Mouse (Mus musculus): ENCODE data around the gene Arhgap15. TPM values are rescaled to one million over a fixed set of nuclear protein-coding genes. Genes with fewer than 3 reads are reported as not detected.
A peak's percentile ranks its signal among the peaks of the same experiment; 100 is the strongest.

Arhgap15 gene
- polyA plus RNA-seq, 1 experiment from 2014 or later = 0.86 TPM

DNA sequence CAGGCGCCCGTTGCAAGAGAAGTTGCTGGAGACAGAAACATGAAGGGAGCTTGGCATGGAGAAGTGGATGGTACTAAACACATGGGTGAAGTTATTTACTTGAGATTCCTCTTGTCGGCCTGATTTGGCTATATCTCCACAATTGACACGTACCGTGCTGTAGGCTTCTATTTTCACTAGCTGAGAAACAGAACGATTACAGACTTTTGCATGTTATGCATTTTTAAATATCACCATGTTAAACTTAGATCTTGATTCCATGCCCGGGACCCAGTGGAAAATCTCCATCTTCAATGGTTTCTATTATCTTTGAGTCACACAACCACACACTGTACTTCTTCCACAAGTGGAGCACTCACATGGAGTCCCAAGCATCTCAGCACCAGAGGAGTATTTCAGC lies 466.9 kb downstream of the Arhgap15 start:
- ATAC-seq (ENCODE audit: insufficient read depth) (no peak), DNase-seq (no peak)
- no peaks in the 10 kb centered on the region for H3K36me3 ChIP-seq (ENCODE audit: insufficient read depth)
- no peak for TF ChIP-seq CTCF (IDR thresholded peaks at IDR 0.05; ENCODE audit: low read depth)
- no peak overlapping the region for H3K27ac ChIP-seq (ENCODE audit: low read depth)
- H3K4me2 ChIP-seq = no peak overlapping the region
- H3K9me3 ChIP-seq (ENCODE audit: low read depth, low read length) = no peaks in the 10 kb centered on the region
- 91% methylated on average over 7 of the region's 7 CpGs for WGBS
- H3K27me3 ChIP-seq (ENCODE audit: insufficient read depth, low read length) = no peaks in the 10 kb centered on the region
- no peaks in the 10 kb centered on the region for H3K4me1 ChIP-seq (ENCODE audit: insufficient read depth)
- H3K4me3 ChIP-seq (ENCODE audit: low read depth, low read length) = no peak overlapping the region
- H3K9ac ChIP-seq = no peak overlapping the region

DNA sequence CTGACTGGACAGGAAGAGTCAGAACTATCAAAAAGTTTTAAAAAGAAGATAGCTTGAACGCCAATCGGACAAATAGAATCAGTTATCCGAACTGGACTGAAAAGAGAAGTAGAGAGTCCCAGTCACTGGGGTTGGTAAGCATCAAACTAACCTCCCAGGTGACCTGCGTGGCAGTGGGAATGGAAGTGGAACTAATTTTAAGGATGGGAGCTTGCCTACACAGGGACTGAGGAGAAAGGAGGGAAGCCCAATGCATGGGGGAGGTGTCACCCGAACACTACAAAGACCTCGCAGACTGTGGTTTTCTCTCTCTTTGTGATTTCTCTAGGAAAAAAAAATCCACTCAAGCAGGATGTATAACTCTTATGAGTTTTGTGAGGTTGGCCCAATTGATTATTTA lies 469.2 kb downstream of the Arhgap15 start:
- H3K36me3 ChIP-seq (ENCODE audit: insufficient read depth) = no peaks in the 10 kb centered on the region
- DNase-seq = no peak
- no peak overlapping the region for H3K4me2 ChIP-seq
- H3K4me3 ChIP-seq (ENCODE audit: low read depth, low read length) = no peak overlapping the region
- WGBS = 90% methylated on average over 6 of the region's 6 CpGs
- H3K4me1 ChIP-seq (ENCODE audit: insufficient read depth) = peaks cover 5% of the 10 kb centered on the region; the same call in 1 of the 2 replicates
- no peaks in the 10 kb centered on the region for H3K27me3 ChIP-seq (ENCODE audit: insufficient read depth, low read length)
- no peak for ATAC-seq (ENCODE audit: insufficient read depth)
- H3K27ac ChIP-seq (ENCODE audit: low read depth) = no peak overlapping the region
- no peak overlapping the region for H3K9ac ChIP-seq
- H3K9me3 ChIP-seq (ENCODE audit: low read depth, low read length) = no peaks in the 10 kb centered on the region
- no peak for TF ChIP-seq CTCF (IDR thresholded peaks at IDR 0.05; ENCODE audit: low read depth)

DNA sequence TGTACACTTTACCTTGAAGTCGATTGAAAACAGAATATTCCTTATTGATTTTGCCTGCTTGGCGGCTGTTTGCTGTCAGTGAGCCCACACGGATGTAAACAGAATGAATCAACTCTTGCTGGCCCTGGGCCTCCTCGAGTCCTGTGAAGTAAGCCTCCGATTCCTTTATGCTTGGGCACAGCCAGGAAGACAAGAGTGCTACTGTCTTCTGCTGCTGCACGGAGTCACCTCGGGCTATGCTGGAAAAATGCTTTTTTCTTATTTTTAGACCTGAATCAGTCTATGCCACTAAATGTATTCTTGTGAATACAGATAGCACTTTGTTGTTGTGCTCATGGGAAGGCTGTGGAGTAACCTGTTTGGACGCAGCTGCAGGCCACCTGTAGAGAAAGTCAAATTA lies 469.7 kb downstream of the Arhgap15 start:
- H3K4me1 ChIP-seq (ENCODE audit: insufficient read depth) = peaks cover 5% of the 10 kb centered on the region; the same call in 1 of the 2 replicates
- WGBS = 46% methylated on average over 8 of the region's 8 CpGs
- no peak for TF ChIP-seq CTCF (IDR thresholded peaks at IDR 0.05; ENCODE audit: low read depth)
- H3K27me3 ChIP-seq (ENCODE audit: insufficient read depth, low read length) = no peaks in the 10 kb centered on the region
- no peak overlapping the region for H3K4me3 ChIP-seq (ENCODE audit: low read depth, low read length)
- no peaks in the 10 kb centered on the region for H3K36me3 ChIP-seq (ENCODE audit: insufficient read depth)
- no peak overlapping the region for H3K27ac ChIP-seq (ENCODE audit: low read depth)
- no peak overlapping the region for H3K4me2 ChIP-seq
- no peaks in the 10 kb centered on the region for H3K9me3 ChIP-seq (ENCODE audit: low read depth, low read length)
- no peak overlapping the region for H3K9ac ChIP-seq
- no peak for DNase-seq
- ATAC-seq (ENCODE audit: insufficient read depth) = no peak

DNA sequence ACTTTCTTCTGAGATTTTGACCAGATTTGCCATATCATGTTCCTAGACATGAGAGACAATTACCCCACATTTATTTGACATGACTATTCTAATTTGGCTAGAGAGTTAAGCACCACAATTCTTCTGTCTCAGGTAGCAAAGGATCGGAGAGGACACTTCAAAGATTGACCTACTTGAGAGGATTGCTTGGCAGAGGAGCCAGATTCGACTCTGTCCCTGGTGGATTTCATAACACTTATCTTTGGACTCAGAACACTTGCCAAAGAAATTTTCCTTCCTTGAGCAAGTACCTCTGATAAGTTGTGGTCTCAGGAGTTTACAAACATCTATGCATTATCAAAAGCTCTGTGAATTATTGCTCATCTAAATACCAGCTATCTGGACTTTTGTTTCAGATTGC lies 473.1 kb downstream of the Arhgap15 start:
- ATAC-seq (ENCODE audit: insufficient read depth) (no peak), DNase-seq (no peak)
- no peak overlapping the region for H3K27ac ChIP-seq (ENCODE audit: low read depth)
- H3K36me3 ChIP-seq (ENCODE audit: insufficient read depth) = no peaks in the 10 kb centered on the region
- peaks cover 5% of the 10 kb centered on the region; the same call in 1 of the 2 replicates for H3K4me1 ChIP-seq (ENCODE audit: insufficient read depth)
- no peaks in the 10 kb centered on the region for H3K27me3 ChIP-seq (ENCODE audit: insufficient read depth, low read length)
- H3K4me2 ChIP-seq = no peak overlapping the region
- H3K4me3 ChIP-seq (ENCODE audit: low read depth, low read length) = no peak overlapping the region
- no peaks in the 10 kb centered on the region for H3K9me3 ChIP-seq (ENCODE audit: low read depth, low read length)
- 38% methylated on average over 2 of the region's 2 CpGs for WGBS
- no peak for TF ChIP-seq CTCF (IDR thresholded peaks at IDR 0.05; ENCODE audit: low read depth)
- no peak overlapping the region for H3K9ac ChIP-seq

DNA sequence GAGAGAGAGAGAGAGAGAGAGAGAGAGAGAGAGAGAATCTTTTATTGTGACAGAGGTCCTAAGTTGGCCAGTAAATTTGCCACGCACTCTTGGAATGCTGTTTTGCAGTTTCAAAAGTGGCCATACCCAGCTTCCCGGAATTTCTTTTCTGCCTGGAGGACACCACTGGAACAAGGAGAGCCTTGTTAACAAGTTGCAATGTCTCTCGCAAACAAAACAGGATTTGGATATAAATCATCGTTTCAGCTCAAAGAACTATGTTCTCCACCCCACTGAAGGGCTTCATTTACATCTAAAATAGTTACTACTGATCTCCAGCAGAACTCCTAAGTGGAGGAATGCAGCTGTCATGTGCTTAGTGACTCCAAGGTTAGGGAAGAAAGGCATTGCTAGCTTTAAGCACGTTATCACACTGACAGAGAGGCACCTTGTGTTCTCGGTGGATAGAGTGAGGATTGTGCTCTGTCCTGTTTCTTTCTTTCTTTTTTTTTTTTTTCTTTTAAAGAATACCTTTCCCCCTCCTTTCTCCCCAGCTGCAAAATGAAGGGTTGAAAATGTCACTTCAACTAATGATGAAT lies 473.6 kb downstream of the Arhgap15 start:
- ATAC-seq (ENCODE audit: insufficient read depth) (no peak), DNase-seq (peak; percentile 12)
- Histone ChIP-seq H3K27me3 (ENCODE audit: insufficient read depth, low read length) (no peaks in the 10 kb centered on the region), H3K4me1 (ENCODE audit: insufficient read depth) (peaks cover 5% of the 10 kb centered on the region; the same call in 1 of the 2 replicates), H3K36me3 (ENCODE audit: insufficient read depth) (no peaks in the 10 kb centered on the region), H3K4me2 (no peak overlapping the region), H3K9ac (no peak overlapping the region), H3K9me3 (ENCODE audit: low read depth, low read length) (no peaks in the 10 kb centered on the region), H3K27ac (ENCODE audit: low read depth) (no peak overlapping the region), H3K4me3 (ENCODE audit: low read depth, low read length) (no peak overlapping the region)
- no peak for TF ChIP-seq CTCF (IDR thresholded peaks at IDR 0.05; ENCODE audit: low read depth)
- WGBS = 19% methylated on average over 6 of the region's 6 CpGs

DNA sequence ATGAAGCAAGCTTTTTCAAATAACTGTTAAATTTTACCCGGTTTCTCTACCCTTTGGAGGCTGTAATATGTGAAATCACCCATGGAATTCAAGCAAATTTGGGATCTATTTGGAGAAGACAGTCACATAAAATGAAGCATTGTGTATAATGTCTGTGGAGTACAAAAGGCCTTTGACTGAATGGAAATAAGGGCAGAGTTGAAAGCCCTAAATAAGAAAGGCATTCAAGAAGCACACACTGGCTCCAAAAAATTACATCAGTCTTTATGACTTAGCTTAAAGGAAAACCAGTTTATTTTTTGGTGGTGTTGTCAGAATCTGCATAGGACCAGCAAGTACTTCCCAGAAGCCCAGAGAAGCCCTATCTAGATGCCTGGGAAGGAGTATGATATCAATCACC lies 486.2 kb downstream of the Arhgap15 start:
- 63% methylated on average over 1 of the region's 1 CpGs for WGBS
- TF ChIP-seq CTCF (IDR thresholded peaks at IDR 0.05; ENCODE audit: low read depth) = no peak
- H3K9ac ChIP-seq = no peak overlapping the region
- no peak overlapping the region for H3K27ac ChIP-seq (ENCODE audit: low read depth)
- no peak overlapping the region for H3K4me2 ChIP-seq
- DNase-seq (no peak), ATAC-seq (ENCODE audit: insufficient read depth) (no peak)
- H3K27me3 ChIP-seq (ENCODE audit: insufficient read depth, low read length) = no peaks in the 10 kb centered on the region
- no peaks in the 10 kb centered on the region for H3K9me3 ChIP-seq (ENCODE audit: low read depth, low read length)
- no peaks in the 10 kb centered on the region for H3K4me1 ChIP-seq (ENCODE audit: insufficient read depth)
- H3K36me3 ChIP-seq (ENCODE audit: insufficient read depth) = no peaks in the 10 kb centered on the region
- no peak overlapping the region for H3K4me3 ChIP-seq (ENCODE audit: low read depth, low read length)

DNA sequence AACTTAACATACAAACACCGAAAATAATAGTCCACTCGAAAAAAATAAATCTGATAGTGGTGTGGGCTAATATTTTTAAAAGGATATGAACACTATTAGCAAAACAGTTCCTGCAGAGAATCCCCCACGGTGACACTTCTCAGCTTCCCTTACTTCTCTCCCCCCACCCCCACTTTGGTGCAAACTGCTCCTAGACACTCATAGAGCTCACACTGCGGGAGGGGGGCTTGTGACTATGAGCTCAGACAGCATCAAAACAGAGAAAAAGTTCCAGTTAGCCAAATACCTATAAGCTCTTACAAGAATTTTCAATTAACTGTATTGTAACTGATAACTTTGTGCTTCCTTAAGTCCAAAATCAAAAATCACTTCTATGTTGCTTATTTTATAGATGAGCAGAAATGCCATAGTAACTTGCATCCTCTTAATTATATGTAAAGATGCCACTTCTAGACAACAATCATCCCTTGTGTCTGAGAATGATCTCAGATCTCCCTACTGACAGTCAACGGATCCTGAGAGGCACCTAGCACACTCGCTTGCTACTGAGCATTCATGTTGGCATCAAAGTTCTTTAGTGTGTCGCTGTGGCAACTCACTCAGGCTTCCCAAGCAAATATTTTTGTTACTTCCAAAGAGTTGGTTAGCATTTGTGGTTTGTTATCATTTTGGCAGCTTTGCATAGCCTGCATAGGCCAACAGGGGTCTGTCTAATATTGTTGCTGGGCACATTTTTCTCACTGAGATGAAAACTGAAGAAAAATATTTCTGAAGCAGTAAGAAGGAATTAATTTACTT lies 493.2 kb downstream of the Arhgap15 start:
- ATAC-seq (ENCODE audit: insufficient read depth) (no peak), DNase-seq (peak; percentile 46)
- H3K27ac ChIP-seq (ENCODE audit: low read depth) = no peak overlapping the region
- WGBS = 66% methylated on average over 7 of the region's 7 CpGs
- H3K36me3 ChIP-seq (ENCODE audit: insufficient read depth) = no peaks in the 10 kb centered on the region
- H3K9ac ChIP-seq = no peak overlapping the region
- no peak overlapping the region for H3K4me2 ChIP-seq
- no peak overlapping the region for H3K4me3 ChIP-seq (ENCODE audit: low read depth, low read length)
- H3K4me1 ChIP-seq (ENCODE audit: insufficient read depth) = no peaks in the 10 kb centered on the region
- TF ChIP-seq CTCF (IDR thresholded peaks at IDR 0.05; ENCODE audit: low read depth) = no peak
- H3K9me3 ChIP-seq (ENCODE audit: low read depth, low read length) = no peaks in the 10 kb centered on the region
- no peaks in the 10 kb centered on the region for H3K27me3 ChIP-seq (ENCODE audit: insufficient read depth, low read length)
